Mouse (Mus musculus) intestine, embryonic 14.5 days (tissue): ENCODE measurements at regions not wholly inside any gene's neighbourhood (a gene's known extent, or its start where the extent isn't known, plus 50 kb on each side); places are given as distances from the start of the nearest gene placed in this dataset.

Source experiments
- ATAC-seq: fragments of 200-750 bp; cut with Nextera tagmentation; replicated peaks from 2 replicates; pipeline ENCODE4 v1.8.0; 2017; ENCODE audit warnings: low read depth, moderate number of reproducible peaks, moderate TSS enrichment, moderate library complexity; ENCODE audit not compliant: low FRiP score, low TSS enrichment
- DNase-seq: peaks from one replicate; pipeline ENCODE4 v3.0.0-alpha.2; 2018; ENCODE audit warnings: low spot score
- H3K27ac ChIP-seq: fragments of 300-500 bp; sonication (generic); 2 replicates; pipeline ENCODE4 v1.5.1; 2014; ENCODE audit warnings: low read depth, mild to moderate bottlenecking, control low read depth
- H3K27me3 ChIP-seq: fragments of 300-500 bp; sonication (generic); replicated peaks from 2 replicates; pipeline ENCODE4 v1.6.1; 2014; ENCODE audit warnings: low read length, control low read depth; ENCODE audit not compliant: control insufficient read depth, insufficient read depth
- H3K36me3 ChIP-seq: fragments of 300-500 bp; sonication (generic); 2 replicates; pipeline ENCODE4 v1.6.1; 2014; ENCODE audit warnings: low read length, control low read depth; ENCODE audit not compliant: control insufficient read depth, insufficient read depth
- H3K4me1 ChIP-seq: fragments of 300-500 bp; sonication (generic); replicated peaks from 2 replicates; pipeline ENCODE4 v1.6.1; 2014; ENCODE audit warnings: low read length, control low read depth, mixed read lengths; ENCODE audit not compliant: control insufficient read depth, insufficient read depth
- H3K4me2 ChIP-seq: fragments of 300-500 bp; sonication (generic); 2 replicates; pipeline ENCODE4 v1.6.1; 2014; ENCODE audit warnings: low read length
- H3K4me3 ChIP-seq: fragments of 300-500 bp; sonication (generic); 2 replicates; pipeline ENCODE4 v1.5.1; 2014; ENCODE audit warnings: low read depth, low read length, control low read depth, mixed read lengths
- H3K9ac ChIP-seq: fragments of 300-500 bp; sonication (generic); 2 replicates; pipeline ENCODE4 v1.6.1; 2014; ENCODE audit warnings: mild to moderate bottlenecking, low read length
- H3K9me3 ChIP-seq: fragments of 300-500 bp; sonication (generic); 2 replicates; pipeline ENCODE4 v1.6.1; 2016; ENCODE audit warnings: low read length, control low read depth; ENCODE audit not compliant: control insufficient read depth
- WGBS: fragments of 180-500 bp; shearing (Covaris S2); extraction: QIAGEN DNeasy Blood & Tissue Kit; methylation state at CpG from one replicate; pipeline ENCODE4 v1.1.7; 2014; 5-methylcytosine and 5-hydroxymethylcytosine counted together

- Histone ChIP-seq H3K27me3 (no peaks in the 10 kb centered on the region), H3K4me2 (no peak overlapping the region), H3K36me3 (no peaks in the 10 kb centered on the region), H3K27ac (no peak overlapping the region), H3K9me3 (no peaks in the 10 kb centered on the region), H3K4me1 (peaks cover 11% of the 10 kb centered on the region), H3K4me3 (no peak overlapping the region), H3K9ac (no peak overlapping the region)
- WGBS: 98% methylated on average over 1 of the region's 1 CpGs
- no peak for ATAC-seq
- DNase-seq: no peak
Measured at GRCm38 (mm10) chr8:26750120-26750519, 227.0 kb upstream of the Zfp703 start.

- WGBS: 90% methylated on average over 5 of the region's 5 CpGs
- Histone ChIP-seq H3K9me3 (no peaks in the 10 kb centered on the region), H3K4me3 (no peak overlapping the region), H3K27ac (no peak overlapping the region), H3K27me3 (no peaks in the 10 kb centered on the region), H3K4me2 (no peak overlapping the region), H3K4me1 (peaks cover 11% of the 10 kb centered on the region), H3K36me3 (no peaks in the 10 kb centered on the region), H3K9ac (no peak overlapping the region)
- ATAC-seq (no peak), DNase-seq (no peak)
Measured at GRCm38 (mm10) chr8:26751651-26752050, 225.5 kb upstream of the Zfp703 start.

- no peak for DNase-seq
- Histone ChIP-seq H3K4me1 (no peaks in the 10 kb centered on the region), H3K9me3 (no peaks in the 10 kb centered on the region), H3K4me2 (no peak overlapping the region), H3K9ac (no peak overlapping the region), H3K36me3 (no peaks in the 10 kb centered on the region), H3K4me3 (no peak overlapping the region), H3K27me3 (no peaks in the 10 kb centered on the region), H3K27ac (no peak overlapping the region)
- 72% methylated on average over 2 of the region's 2 CpGs for WGBS
- peak; percentile 50; the same call in 1 of the 2 replicates for ATAC-seq
Measured at GRCm38 (mm10) chr8:26756452-26756851, 220.7 kb upstream of the Zfp703 start.

GRCm38 (mm10) chr8:26760726-26761125, 216.4 kb upstream of the Zfp703 start:
- no peaks in the 10 kb centered on the region for H3K4me1 ChIP-seq
- no peaks in the 10 kb centered on the region for H3K36me3 ChIP-seq
- no peak overlapping the region for H3K9ac ChIP-seq
- ATAC-seq (no peak), DNase-seq (no peak)
- no peaks in the 10 kb centered on the region for H3K9me3 ChIP-seq
- no peak overlapping the region for H3K27ac ChIP-seq
- H3K4me3 ChIP-seq: no peak overlapping the region
- H3K27me3 ChIP-seq: no peaks in the 10 kb centered on the region
- 95% methylated on average over 1 of the region's 1 CpGs for WGBS
- no peak overlapping the region for H3K4me2 ChIP-seq

- 53% methylated on average over 16 of the region's 16 CpGs for WGBS
- Histone ChIP-seq H3K4me2 (no peak overlapping the region), H3K9me3 (no peaks in the 10 kb centered on the region), H3K27ac (no peak overlapping the region), H3K36me3 (no peaks in the 10 kb centered on the region), H3K9ac (no peak overlapping the region), H3K4me3 (no peak overlapping the region), H3K4me1 (no peaks in the 10 kb centered on the region), H3K27me3 (no peaks in the 10 kb centered on the region)
- DNase-seq (no peak), ATAC-seq (no peak; the same call in 1 of the 2 replicates)
Measured at GRCm38 (mm10) chr8:26762942-26763778, 214.0 kb upstream of the Zfp703 start.

GRCm38 (mm10) chr8:26768474-26769229, 208.5 kb upstream of the Zfp703 start:
- DNase-seq (no peak), ATAC-seq (no peak)
- Histone ChIP-seq H3K27ac (no peak overlapping the region), H3K36me3 (no peaks in the 10 kb centered on the region), H3K9ac (no peak overlapping the region), H3K4me1 (peaks cover 10% of the 10 kb centered on the region; the same call in 1 of the 2 replicates), H3K4me3 (no peak overlapping the region), H3K27me3 (no peaks in the 10 kb centered on the region), H3K4me2 (no peak overlapping the region), H3K9me3 (no peaks in the 10 kb centered on the region)
- 89% methylated on average over 10 of the region's 10 CpGs for WGBS

GRCm38 (mm10) chr8:26770424-26770886, 206.7 kb upstream of the Zfp703 start:
- no peak overlapping the region for H3K9ac ChIP-seq
- peaks cover 10% of the 10 kb centered on the region; the same call in 1 of the 2 replicates for H3K4me1 ChIP-seq
- H3K27ac ChIP-seq: no peak overlapping the region
- no peak overlapping the region for H3K4me3 ChIP-seq
- no peaks in the 10 kb centered on the region for H3K27me3 ChIP-seq
- no peaks in the 10 kb centered on the region for H3K36me3 ChIP-seq
- ATAC-seq: no peak; the same call in 1 of the 2 replicates
- H3K9me3 ChIP-seq: no peaks in the 10 kb centered on the region
- peak overlapping the region; percentile 52 for H3K4me2 ChIP-seq
- DNase-seq: peak; percentile 65
- WGBS: 3% methylated on average over 16 of the region's 16 CpGs

- WGBS: 48% methylated on average over 10 of the region's 10 CpGs
Measured at GRCm38 (mm10) chr8:26778917-26779537, 198.1 kb upstream of the Zfp703 start.

More at GRCm38 (mm10) chr8:26778917-26779537, 198.1 kb upstream of the Zfp703 start:
- H3K27me3 ChIP-seq: peaks cover 16% of the 10 kb centered on the region; the same call in 1 of the 2 replicates
- H3K4me3 ChIP-seq: no peak overlapping the region
- H3K9ac ChIP-seq: no peak overlapping the region
- H3K4me1 ChIP-seq: 0 out of 2 replicates have a peak, but pooled peaks cover 4% of the 10 kb centered on the region
- ATAC-seq (no peak), DNase-seq (no peak)
- H3K36me3 ChIP-seq: no peaks in the 10 kb centered on the region
- H3K27ac ChIP-seq: no peak overlapping the region
- no peaks in the 10 kb centered on the region for H3K9me3 ChIP-seq
- no peak overlapping the region for H3K4me2 ChIP-seq
